Mouse (Mus musculus) left cerebral cortex, postnatal 10 days (tissue): Measurements from ENCODE around the gene Tm9sf4. TPM values are rescaled to one million over a fixed set of nuclear protein-coding genes. Genes with fewer than 3 reads are reported as not detected.

ENCODE experiments used
- DNase-seq, 2 experiments: peaks; one replicate each; pipeline ENCODE4 v3.0.0; 2021 to 2022; ENCODE audit warnings: low spot score in 2 of 2, mixed read lengths in 1 of 2; ENCODE audit errors: extremely low spot score in 1 of 2
- intact Hi-C: fragments of 180-260 bp; cut with DNase I; formaldehyde crosslinking; loops from one replicate; pipeline ENCODE4 v1.15.1; 2025
- total RNA-seq, 2 experiments: library from RNA; stranded (reverse); gene quantifications; 2 replicates each; pipeline ENCODE4 v1.2.3; 2021

The Tm9sf4 gene
- total RNA-seq, 2 experiments from 2014 or later: 123 to 128 TPM

- intact Hi-C loops: loop anchor here (10.0 kb wide), 1 partner anchor 263 kb away; no protein-coding TSS in a partner anchor
- DNase-seq: no peak
Measured at GRCm38 (mm10) chr2:153151926-153152665, 9.0 kb upstream of the Tm9sf4 start.

- intact Hi-C loops: loop anchor here (10.0 kb wide), 1 partner anchor 262 kb away; no protein-coding TSS in a partner anchor
Measured at GRCm38 (mm10) chr2:153153033-153153450, 8.1 kb upstream of the Tm9sf4 start.

GRCm38 (mm10) chr2:153157270-153157669 lies 3.8 kb upstream of the Tm9sf4 start:
- intact Hi-C loops: loop anchor here (10.0 kb wide), 1 partner anchor 258 kb away; no protein-coding TSS in a partner anchor
- no peak for DNase-seq

More at GRCm38 (mm10) chr2:153153033-153153450, 8.1 kb upstream of the Tm9sf4 start:
- DNase-seq: no peak

DNA sequence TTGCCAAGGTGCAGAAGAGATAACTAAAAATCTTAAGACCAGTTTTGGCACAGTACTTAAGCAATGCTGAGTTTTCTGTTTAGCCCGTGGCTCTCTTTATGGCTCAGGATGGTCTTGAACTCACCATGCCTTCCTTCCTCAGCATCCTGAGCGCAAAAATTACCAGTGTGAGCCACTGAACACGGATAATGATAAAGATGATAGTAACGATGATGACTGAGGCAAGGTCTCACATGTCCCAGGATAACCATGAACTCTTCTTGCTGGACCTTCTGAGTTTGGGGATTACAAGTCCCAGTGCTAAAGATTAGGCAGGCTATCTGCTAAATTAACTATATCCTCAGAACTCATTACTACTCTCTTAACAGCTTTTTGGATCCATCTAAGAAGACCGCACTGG lies 970 bp upstream of the Tm9sf4 start:
- no peak for DNase-seq
- intact Hi-C loops: no loop called here

DNA sequence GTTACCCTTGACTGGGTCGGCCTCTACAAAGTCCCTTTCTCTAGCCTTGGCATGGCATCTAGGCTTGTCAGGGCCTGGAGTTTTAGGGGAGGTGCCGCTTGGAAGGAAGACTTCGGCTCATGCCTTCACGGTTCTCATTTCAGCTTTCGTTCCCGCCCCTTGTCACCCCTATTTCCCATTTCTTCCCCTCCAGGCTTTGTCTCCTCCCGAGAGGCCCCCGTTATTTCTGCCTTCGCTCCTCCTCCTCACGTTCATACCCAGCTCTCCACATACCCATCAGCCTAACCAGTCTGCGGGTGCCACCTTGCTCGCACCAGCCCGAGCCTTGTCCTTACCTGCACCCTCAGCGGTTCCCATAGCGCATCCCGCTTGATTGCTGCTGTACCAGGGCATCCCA lies 579 bp downstream of the Tm9sf4 start:
- intact Hi-C loops: no loop called here
- DNase-seq: peak in 1 of 2 experiments; percentile 33

GRCm38 (mm10) chr2:153167136-153167535 lies 6.0 kb downstream of the Tm9sf4 start:
- no peak for DNase-seq
- intact Hi-C loops: no loop called here

DNA sequence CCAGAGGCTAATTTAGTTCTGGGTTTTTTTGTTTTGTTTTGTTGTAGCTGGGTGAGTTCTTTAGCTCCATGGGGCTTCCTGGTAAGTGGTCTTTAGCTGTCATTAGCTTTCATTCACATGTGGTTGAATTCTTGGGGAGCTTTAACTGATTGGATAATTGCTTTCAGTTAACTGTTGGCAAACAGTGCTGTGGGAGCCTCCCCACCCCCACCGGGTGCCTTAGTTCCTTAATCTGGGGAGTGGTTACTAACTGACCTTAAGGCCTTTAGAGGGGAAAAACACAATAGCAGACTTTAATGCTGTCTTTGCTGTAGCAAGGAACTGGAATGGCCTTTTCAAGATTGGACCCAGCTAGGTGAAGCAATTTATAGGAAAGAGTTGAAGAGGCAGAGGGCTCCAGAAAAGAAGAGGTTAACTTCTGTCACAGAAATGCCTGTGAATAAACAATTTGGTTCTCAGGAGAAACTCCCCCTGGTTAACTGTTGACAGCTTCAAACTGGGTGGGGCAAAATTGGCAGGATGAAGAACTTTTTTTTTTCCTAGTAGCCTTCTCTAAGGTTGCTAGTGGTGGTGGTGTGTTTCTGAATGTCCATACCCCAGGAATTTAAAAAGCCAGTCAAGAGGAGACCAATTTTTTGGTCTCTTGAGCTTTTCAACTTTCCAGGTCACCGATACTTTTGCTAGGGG lies 7.2 kb downstream of the Tm9sf4 start:
- intact Hi-C loops: no loop called here
- no peak for DNase-seq

GRCm38 (mm10) chr2:153170490-153171224 lies 9.6 kb downstream of the Tm9sf4 start:
- intact Hi-C loops: no loop called here
- no peak for DNase-seq

DNA sequence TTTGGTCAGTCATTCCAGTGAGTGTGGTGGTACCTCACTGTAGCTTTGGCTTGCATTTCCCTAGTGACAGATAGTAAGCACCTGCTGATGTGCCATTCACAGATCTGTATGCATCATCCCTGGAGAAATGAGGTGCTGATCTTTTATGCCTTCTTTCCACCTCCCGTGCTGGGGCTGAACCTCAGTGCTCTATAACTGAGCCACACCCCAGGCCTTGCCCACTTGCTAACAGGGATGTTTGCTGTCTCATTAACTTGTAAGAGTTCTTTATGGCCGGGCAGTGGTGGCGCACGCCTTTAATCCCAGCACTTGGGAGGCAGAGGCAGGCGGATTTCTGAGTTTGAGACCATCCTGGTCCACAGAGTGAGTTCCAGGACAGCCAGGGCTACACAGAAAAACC lies 10.9 kb downstream of the Tm9sf4 start:
- no peak for DNase-seq
- intact Hi-C loops: no loop called here

GRCm38 (mm10) chr2:153175995-153176570 lies 15.0 kb downstream of the Tm9sf4 start:
- intact Hi-C loops: no loop called here
- no peak for DNase-seq

- no peak for DNase-seq
- intact Hi-C loops: no loop called here
Measured at GRCm38 (mm10) chr2:153177188-153177587, 16.1 kb downstream of the Tm9sf4 start.

- DNase-seq: no peak
Measured at GRCm38 (mm10) chr2:153179126-153179860, 18.2 kb downstream of the Tm9sf4 start.

DNA sequence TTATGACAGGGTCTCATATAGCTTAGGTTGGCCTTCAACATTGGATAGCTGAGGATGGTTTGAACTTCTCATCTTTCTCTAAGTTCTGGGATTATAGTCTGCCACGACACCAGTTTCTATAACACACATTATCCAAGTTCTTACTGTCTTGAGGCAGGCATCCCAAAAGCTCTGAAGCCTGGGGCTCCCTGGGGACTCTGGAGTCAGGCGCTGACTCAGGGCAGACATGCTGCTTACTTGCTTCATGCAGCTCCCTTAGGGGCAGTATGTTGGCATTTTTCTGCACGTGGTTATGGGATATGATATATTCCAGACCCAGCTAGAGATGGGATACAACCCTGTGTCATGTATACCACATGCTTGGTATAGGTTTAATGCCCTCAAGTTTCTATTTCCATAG lies 18.9 kb downstream of the Tm9sf4 start:
- intact Hi-C loops: no loop called here
- DNase-seq: no peak

More at GRCm38 (mm10) chr2:153179126-153179860, 18.2 kb downstream of the Tm9sf4 start:
- intact Hi-C loops: no loop called here

DNA sequence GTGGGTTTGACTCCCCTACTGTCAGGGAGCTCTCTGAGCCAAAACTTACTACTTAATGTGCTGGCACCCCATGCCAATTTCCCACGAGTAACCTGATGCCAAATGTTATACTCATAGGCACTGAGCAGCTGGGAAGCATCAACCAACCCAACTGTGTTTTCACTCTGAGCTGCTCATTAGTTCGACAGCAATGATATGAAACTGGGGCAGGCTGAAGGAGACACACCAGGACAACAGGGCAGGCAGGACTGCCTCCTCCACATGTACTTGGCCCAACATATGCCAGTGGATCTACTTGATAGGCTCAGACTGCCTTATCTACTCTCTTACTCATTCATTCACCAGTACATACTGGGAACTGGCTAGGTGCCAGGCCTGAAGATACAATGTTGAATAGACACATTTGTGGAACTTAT lies 25.1 kb downstream of the Tm9sf4 start:
- DNase-seq: peak in 1 of 2 experiments; percentile 13
- intact Hi-C loops: no loop called here

DNA sequence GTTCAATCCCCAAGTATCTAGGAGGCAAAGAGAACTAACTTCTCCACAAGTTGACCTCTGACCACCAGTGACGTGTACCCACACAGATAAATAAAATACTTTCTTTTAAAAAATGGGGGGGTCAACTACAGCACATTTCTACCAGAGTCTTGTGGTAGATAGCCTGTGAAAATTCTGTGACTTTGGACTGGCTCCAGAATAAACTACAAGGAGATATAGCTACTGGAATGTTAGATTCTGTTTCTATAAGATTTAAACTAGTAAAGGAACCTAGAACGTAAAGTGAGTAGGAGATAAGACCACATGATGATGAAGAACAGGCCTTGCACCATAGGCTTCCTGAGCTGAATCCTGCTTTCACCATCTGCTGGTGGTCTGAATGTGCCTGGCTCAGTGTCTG lies 26.7 kb downstream of the Tm9sf4 start:
- intact Hi-C loops: no loop called here
- DNase-seq: no peak

GRCm38 (mm10) chr2:153191242-153191641 lies 30.1 kb downstream of the Tm9sf4 start:
- intact Hi-C loops: no loop called here
- no peak for DNase-seq

GRCm38 (mm10) chr2:153194255-153194654 lies 33.2 kb downstream of the Tm9sf4 start:
- intact Hi-C loops: no loop called here
- DNase-seq: no peak

DNA sequence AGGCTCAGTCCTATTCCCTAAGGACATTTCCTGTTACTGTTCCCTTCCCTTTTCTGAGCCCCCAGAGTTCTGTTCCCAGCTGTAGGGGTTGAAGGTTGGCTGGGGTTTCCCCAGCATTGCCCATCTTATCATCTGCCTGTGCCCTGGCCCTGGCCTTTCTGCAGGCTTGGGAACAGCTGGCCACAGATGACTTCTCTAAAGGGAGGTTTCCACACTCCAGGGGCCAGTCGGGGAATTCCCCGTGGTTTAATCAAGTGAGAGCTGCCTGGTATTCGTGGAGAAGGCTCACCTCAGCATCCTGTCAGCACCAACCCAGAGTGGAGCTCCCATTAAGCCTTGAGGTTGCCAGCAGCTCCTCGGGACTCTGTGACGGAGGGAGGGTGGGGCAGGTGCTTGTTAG lies 37.4 kb downstream of the Tm9sf4 start:
- intact Hi-C loops: no loop called here
- no peak for DNase-seq
